Mouse (Mus musculus) myocyte (in vitro differentiated cells): ENCODE data around the gene Olfr509. TPM values are rescaled to one million over a fixed set of nuclear protein-coding genes. Genes with fewer than 3 reads are reported as not detected.
"Not testable (repeated sequence)": the region's sequence is repeated elsewhere in the genome, so short reads cannot be mapped to it uniquely, and the experiment has no call there.

Experiments used
- H3K27me3 ChIP-seq: one replicate; pipeline ENCODE4 v1.6.1; 2011; ENCODE audit not compliant: control insufficient read depth, insufficient read depth, insufficient read length
- H3K36me3 ChIP-seq: one replicate; pipeline ENCODE4 v1.6.1; 2011; ENCODE audit not compliant: control insufficient read depth, insufficient read depth
- H3K4me2 ChIP-seq: one replicate; pipeline ENCODE4 v1.6.1; 2011; ENCODE audit warnings: low read depth, control low read depth
- H3K4me3 ChIP-seq: one replicate; pipeline ENCODE4 v1.5.1; 2011; ENCODE audit warnings: mild to moderate bottlenecking, control low read depth, moderate library complexity
- H3K79me2 ChIP-seq: one replicate; pipeline ENCODE4 v1.6.1; 2011; ENCODE audit not compliant: control insufficient read depth, insufficient read depth
- H3ac ChIP-seq: one replicate; pipeline ENCODE4 v1.6.1; 2011; ENCODE audit not compliant: control insufficient read depth, insufficient read length
- CEBPB ChIP-seq: IDR thresholded peaks from 2 replicates; pipeline ENCODE4 v1.6.1; 2011; ENCODE audit warnings: mild to moderate bottlenecking, moderate library complexity; ENCODE audit not compliant: poor library complexity, insufficient read depth, severe bottlenecking
- E2F4 ChIP-seq: IDR thresholded peaks from one replicate; pipeline ENCODE4 v1.6.1; 2011; ENCODE audit warnings: mild to moderate bottlenecking, control low read depth, moderate library complexity; ENCODE audit not compliant: insufficient read depth
- MAX ChIP-seq: IDR thresholded peaks from one replicate; pipeline ENCODE4 v1.6.1; 2011; ENCODE audit warnings: low read depth, mild to moderate bottlenecking, control low read depth
- MYOD1 ChIP-seq, 3 experiments: IDR thresholded peaks; one replicate each; pipeline ENCODE4 v1.6.1; 2011; ENCODE audit warnings: control low read depth in 2 of 3, low read depth in 2 of 3, mild to moderate bottlenecking in 2 of 3, moderate library complexity in 1 of 3; ENCODE audit not compliant: insufficient read length in 2 of 3, control insufficient read depth in 1 of 3
- MYOG ChIP-seq, 3 experiments: IDR thresholded peaks; one replicate each; pipeline ENCODE4 v1.6.1; 2011; ENCODE audit warnings: control low read depth in 2 of 3, low read depth in 2 of 3, mild to moderate bottlenecking in 2 of 3; ENCODE audit not compliant: insufficient read length in 2 of 3, control insufficient read depth in 1 of 3, insufficient read depth in 1 of 3
- POLR2A ChIP-seq: IDR thresholded peaks from one replicate; pipeline ENCODE4 v1.6.1; 2011; ENCODE audit warnings: low read depth, mild to moderate bottlenecking, control low read depth, moderate library complexity; ENCODE audit not compliant: insufficient read length
- POLR2AphosphoS2 ChIP-seq: IDR thresholded peaks from one replicate; pipeline ENCODE4 v1.6.1; 2011; ENCODE audit warnings: low read depth, control low read depth; ENCODE audit not compliant: insufficient read length
- REST ChIP-seq: IDR thresholded peaks from one replicate; pipeline ENCODE4 v1.6.1; 2011; ENCODE audit warnings: mild to moderate bottlenecking, control low read depth, moderate library complexity; ENCODE audit not compliant: insufficient read depth, insufficient read length
- SRF ChIP-seq: IDR thresholded peaks from one replicate; pipeline ENCODE4 v1.6.1; 2011; ENCODE audit warnings: low read depth; ENCODE audit not compliant: control insufficient read depth, insufficient read length
- TCF12 ChIP-seq: IDR thresholded peaks from one replicate; pipeline ENCODE4 v1.6.1; 2011; ENCODE audit warnings: mild to moderate bottlenecking, control low read depth; ENCODE audit not compliant: poor library complexity, insufficient read depth, severe bottlenecking
- TCF3 ChIP-seq: IDR thresholded peaks from one replicate; pipeline ENCODE4 v1.6.1; 2011; ENCODE audit warnings: low read depth, control low read depth; ENCODE audit not compliant: insufficient read length
- USF1 ChIP-seq: IDR thresholded peaks from one replicate; pipeline ENCODE4 v1.6.1; 2011; ENCODE audit warnings: low read depth, mild to moderate bottlenecking, control low read depth, moderate library complexity
- polyA plus RNA-seq: library from polyadenylated mRNA; unstranded; fragments of >200 nt; fragmentation: generic; extraction: Trizol; gene quantifications from one replicate; pipeline ENCODE4 v1.2.1, GENCODE M21; 2012; ENCODE audit warnings: missing spikeins

Olfr509 gene
- polyA plus RNA-seq, 1 experiment: not detected

GRCm38 (mm10) chr7:108629694-108630093 lies 22.0 kb downstream of the Olfr509 start, which contains the start of gene Olfr508:
Gene Olfr508 (plus strand): TSS chr7:108629994.
- H3ac ChIP-seq: no peak within 1 kb of the TSS
- no peaks in the 10 kb centered on the region for H3K36me3 ChIP-seq
- H3K4me3 ChIP-seq: no peak within 1 kb of the TSS
- no peak for TF ChIP-seq E2F4
- TF ChIP-seq TCF12: no peak
- TF ChIP-seq POLR2A: no peak
- TF ChIP-seq MYOD1 (IDR thresholded peaks at IDR 0.05; ENCODE audit: control insufficient read depth in 1 of 3, insufficient read length in 2 of 3, low read depth in 2 of 3): no peak
- TF ChIP-seq MYOG (IDR thresholded peaks at IDR 0.05; ENCODE audit: control insufficient read depth in 1 of 3, insufficient read depth in 1 of 3, insufficient read length in 2 of 3, low read depth in 2 of 3): no peak
- no peak for TF ChIP-seq POLR2AphosphoS2
- TF ChIP-seq MAX: no peak
- no peak for TF ChIP-seq USF1
- no peak for TF ChIP-seq SRF
- TF ChIP-seq REST: no peak
- no peak for TF ChIP-seq TCF3
- no peak for TF ChIP-seq CEBPB
- H3K27me3 ChIP-seq: no peaks in the 10 kb centered on the region
- H3K79me2 ChIP-seq: no peaks in the 10 kb centered on the region
- no peak within 1 kb of the TSS for H3K4me2 ChIP-seq

- no peaks in the 10 kb centered on the region for H3K36me3 ChIP-seq
- H3K4me2 ChIP-seq: no peak within 1 kb of the TSS
- H3K4me3 ChIP-seq: no peak within 1 kb of the TSS
- H3K27me3 ChIP-seq: no peaks in the 10 kb centered on the region
- H3ac ChIP-seq: no peak within 1 kb of the TSS
- TF ChIP-seq TCF12 (no peak), REST (no peak), E2F4 (no peak), POLR2A (no peak), CEBPB (no peak), USF1 (no peak), MAX (no peak), SRF (no peak), MYOG (IDR thresholded peaks at IDR 0.05; ENCODE audit: control insufficient read depth in 1 of 3, insufficient read depth in 1 of 3, insufficient read length in 2 of 3, low read depth in 2 of 3) (no peak), MYOD1 (IDR thresholded peaks at IDR 0.05; ENCODE audit: control insufficient read depth in 1 of 3, insufficient read length in 2 of 3, low read depth in 2 of 3) (no peak), TCF3 (no peak), POLR2AphosphoS2 (no peak)
- no peaks in the 10 kb centered on the region for H3K79me2 ChIP-seq
Observed at GRCm38 (mm10) chr7:108621514-108621913, 30.2 kb downstream of the Olfr509 start, which contains the start of gene Olfr507. Gene Olfr507 (plus strand): TSS chr7:108621814.

- not testable (repeated sequence) for H3K4me3 ChIP-seq, H3K4me2 ChIP-seq, H3K79me2 ChIP-seq, H3K27me3 ChIP-seq, H3K36me3 ChIP-seq, H3ac ChIP-seq
Observed at GRCm38 (mm10) chr7:108616781-108617180, 34.9 kb downstream of the Olfr509 start.

DNA sequence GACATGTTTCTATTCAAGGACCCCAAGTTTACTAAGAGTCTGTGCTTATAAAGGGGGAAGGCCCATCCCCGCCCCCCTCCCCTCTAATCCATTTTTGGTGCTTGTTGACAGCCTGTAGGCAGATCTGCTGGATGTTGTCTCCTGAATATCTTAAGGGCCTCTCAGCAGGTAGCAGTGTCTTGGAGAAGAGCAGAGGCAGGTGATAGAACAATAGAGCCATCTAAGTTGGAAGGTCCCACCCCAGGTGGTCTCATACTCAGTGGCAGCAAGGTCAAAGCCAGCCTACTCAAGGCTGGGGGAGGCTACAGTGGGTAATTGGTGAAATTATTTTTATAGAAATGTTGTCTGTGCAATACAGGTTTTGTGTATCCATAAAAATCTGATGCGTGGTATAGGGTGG lies 37.6 kb downstream of the Olfr509 start:
- TF ChIP-seq MYOD1 (IDR thresholded peaks at IDR 0.05; ENCODE audit: control insufficient read depth in 1 of 3, insufficient read length in 2 of 3, low read depth in 2 of 3): no peak
- Histone ChIP-seq H3K4me2 (no peak overlapping the region), H3K4me3 (no peak overlapping the region), H3K36me3 (no peaks in the 10 kb centered on the region), H3K79me2 (no peaks in the 10 kb centered on the region), H3ac (no peak overlapping the region), H3K27me3 (no peaks in the 10 kb centered on the region)

DNA sequence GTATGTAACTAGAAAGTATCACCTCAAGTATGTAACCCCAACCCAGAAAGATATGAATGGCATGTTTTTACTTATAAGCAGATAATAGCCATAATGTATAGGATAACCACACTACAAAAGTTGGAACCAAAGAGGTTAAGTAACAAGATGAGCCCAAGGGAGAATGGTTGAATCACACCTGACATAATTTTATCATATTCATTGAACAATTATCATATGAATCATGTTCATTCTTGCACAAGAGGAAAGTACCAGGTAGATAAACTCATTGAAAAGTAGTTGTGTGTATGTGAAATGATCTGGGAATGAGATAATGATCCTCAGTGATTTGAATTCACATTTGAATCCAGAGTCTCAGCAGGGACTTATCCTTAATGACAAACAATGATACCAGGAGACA lies 41.2 kb downstream of the Olfr509 start, which contains the start of gene Olfr506:
Gene Olfr506 (plus strand): TSS at position 301 of the 400 bp plus-strand sequence.
- no peaks in the 10 kb centered on the region for H3K79me2 ChIP-seq
- H3ac ChIP-seq: no peak within 1 kb of the TSS
- H3K36me3 ChIP-seq: no peaks in the 10 kb centered on the region
- TF ChIP-seq POLR2AphosphoS2 (no peak), MYOG (IDR thresholded peaks at IDR 0.05; ENCODE audit: control insufficient read depth in 1 of 3, insufficient read depth in 1 of 3, insufficient read length in 2 of 3, low read depth in 2 of 3) (no peak), MYOD1 (IDR thresholded peaks at IDR 0.05; ENCODE audit: control insufficient read depth in 1 of 3, insufficient read length in 2 of 3, low read depth in 2 of 3) (no peak), REST (no peak), SRF (no peak), MAX (no peak), TCF3 (no peak), USF1 (no peak), E2F4 (no peak), CEBPB (no peak), TCF12 (no peak), POLR2A (no peak)
- no peaks in the 10 kb centered on the region for H3K27me3 ChIP-seq
- no peak within 1 kb of the TSS for H3K4me3 ChIP-seq
- no peak within 1 kb of the TSS for H3K4me2 ChIP-seq

DNA sequence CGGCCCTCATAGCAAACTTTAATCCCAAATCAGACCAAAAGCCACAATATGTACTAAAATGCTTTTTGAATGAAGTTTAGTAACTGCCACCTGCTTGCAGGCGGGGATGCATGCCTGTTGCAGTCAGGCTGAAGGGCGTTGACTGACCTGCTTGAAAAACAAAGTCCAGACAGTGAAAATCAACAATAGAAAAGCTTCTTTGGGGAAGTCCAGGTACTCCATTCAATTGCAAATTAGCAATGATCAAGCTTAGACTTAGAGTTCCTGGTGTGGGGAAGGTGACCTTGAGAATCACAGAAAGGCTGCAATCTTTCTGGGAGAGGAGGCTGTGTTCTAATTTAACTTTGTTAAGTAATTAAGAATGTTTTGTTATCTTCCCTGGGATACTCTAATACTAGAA lies 49.8 kb downstream of the Olfr509 start:
- H3K4me2 ChIP-seq, H3K4me3 ChIP-seq, H3K27me3 ChIP-seq, H3K36me3 ChIP-seq, H3ac ChIP-seq, H3K79me2 ChIP-seq: not testable (repeated sequence)

Other genes with a start within 250 kb of the Olfr509 start
- not detected for gene Olfr497, start 231.5 kb downstream of the Olfr509 start, polyA plus RNA-seq
- not detected for gene Olfr498, start 186.6 kb downstream of the Olfr509 start, polyA plus RNA-seq
- gene Olfr502, start 126.8 kb downstream of the Olfr509 start, polyA plus RNA-seq: not detected
- gene Olfr503, start 107.4 kb downstream of the Olfr509 start, polyA plus RNA-seq: not detected
- not detected for gene Olfr504, start 86.1 kb downstream of the Olfr509 start, polyA plus RNA-seq
- gene Olfr506, start 41.1 kb downstream of the Olfr509 start, polyA plus RNA-seq: not detected
- not detected for gene Olfr507, start 30.1 kb downstream of the Olfr509 start, polyA plus RNA-seq
- gene Olfr508, start 21.9 kb downstream of the Olfr509 start, polyA plus RNA-seq: not detected
- not detected for gene Olfr510, start 14.5 kb upstream of the Olfr509 start, polyA plus RNA-seq
- not detected for gene Olfr512, start 61.4 kb upstream of the Olfr509 start, polyA plus RNA-seq
- gene Olfr513, start 99.1 kb upstream of the Olfr509 start, polyA plus RNA-seq: not detected
- not detected for gene Olfr514, start 174.1 kb upstream of the Olfr509 start, polyA plus RNA-seq
- gene Olfr516, start 198.6 kb upstream of the Olfr509 start, polyA plus RNA-seq: not detected
- gene Olfr517, start 220.5 kb upstream of the Olfr509 start, polyA plus RNA-seq: not detected
- not detected for gene Olfr518, start 233.1 kb upstream of the Olfr509 start, polyA plus RNA-seq
- gene Olfr519, start 242.5 kb upstream of the Olfr509 start, polyA plus RNA-seq: not detected